Mouse (Mus musculus) hindbrain, embryonic 11.5 days (tissue): ENCODE data around the gene Usp5. TPM values are rescaled to one million over a fixed set of nuclear protein-coding genes. Genes with fewer than 3 reads are reported as not detected.

Experiments
- ATAC-seq: fragments of 200-750 bp; cut with Nextera tagmentation; 2 replicates; pipeline ENCODE4 v1.8.0; 2017; ENCODE audit warnings: mild to moderate bottlenecking, moderate TSS enrichment, moderate library complexity; ENCODE audit not compliant: low FRiP score
- DNase-seq: peaks from one replicate; pipeline ENCODE4 v3.0.0-alpha.2; 2015; ENCODE audit warnings: low spot score
- H3K27ac ChIP-seq: fragments of 300-500 bp; sonication (generic); 2 replicates; pipeline ENCODE4 v1.5.1; 2014; ENCODE audit warnings: mild to moderate bottlenecking, low read depth, low read length
- H3K27me3 ChIP-seq: fragments of 300-500 bp; sonication (generic); 2 replicates; pipeline ENCODE4 v1.6.1; 2014; ENCODE audit warnings: mild to moderate bottlenecking, low read length, moderate library complexity, mixed read lengths; ENCODE audit not compliant: control insufficient read depth, insufficient read depth
- H3K36me3 ChIP-seq: fragments of 300-500 bp; sonication (generic); 2 replicates; pipeline ENCODE4 v1.6.1; 2014; ENCODE audit warnings: mild to moderate bottlenecking, low read length, moderate library complexity, mixed read lengths; ENCODE audit not compliant: control insufficient read depth, insufficient read depth
- H3K4me1 ChIP-seq: fragments of 300-500 bp; sonication (generic); replicated peaks from 2 replicates; pipeline ENCODE4 v1.6.1; 2014; ENCODE audit warnings: low read length, mixed read lengths; ENCODE audit not compliant: control insufficient read depth, insufficient read depth
- H3K4me2 ChIP-seq: fragments of 300-500 bp; sonication (generic); replicated peaks from 2 replicates; pipeline ENCODE4 v1.6.1; 2014; ENCODE audit warnings: mild to moderate bottlenecking, low read depth, low read length
- H3K4me3 ChIP-seq: fragments of 300-500 bp; sonication (generic); 2 replicates; pipeline ENCODE4 v1.5.1; 2014; ENCODE audit warnings: low read depth, low read length
- H3K9ac ChIP-seq: fragments of 300-500 bp; sonication (generic); 2 replicates; pipeline ENCODE4 v1.6.1; 2014; ENCODE audit warnings: low read depth, low read length
- H3K9me3 ChIP-seq: fragments of 300-500 bp; sonication (generic); 2 replicates; pipeline ENCODE4 v1.6.1; 2016; ENCODE audit warnings: low read length; ENCODE audit not compliant: control insufficient read depth
- WGBS: fragments of 180-500 bp; shearing (Covaris S2); extraction: QIAGEN DNeasy Blood & Tissue Kit; methylation state at CpG from one replicate; pipeline ENCODE4 v1.1.7; 2014; 5-methylcytosine and 5-hydroxymethylcytosine counted together
- polyA plus RNA-seq: library from polyadenylated mRNA; unstranded; fragments of >200 nt; fragmentation: Nextera tagmentation; extraction: Ambion mirVana; gene quantifications from 2 replicates; pipeline ENCODE4 v1.2.1, GENCODE M21; 2014

Usp5 gene
- polyA plus RNA-seq, 1 experiment from 2014 or later: 127 TPM

DNA sequence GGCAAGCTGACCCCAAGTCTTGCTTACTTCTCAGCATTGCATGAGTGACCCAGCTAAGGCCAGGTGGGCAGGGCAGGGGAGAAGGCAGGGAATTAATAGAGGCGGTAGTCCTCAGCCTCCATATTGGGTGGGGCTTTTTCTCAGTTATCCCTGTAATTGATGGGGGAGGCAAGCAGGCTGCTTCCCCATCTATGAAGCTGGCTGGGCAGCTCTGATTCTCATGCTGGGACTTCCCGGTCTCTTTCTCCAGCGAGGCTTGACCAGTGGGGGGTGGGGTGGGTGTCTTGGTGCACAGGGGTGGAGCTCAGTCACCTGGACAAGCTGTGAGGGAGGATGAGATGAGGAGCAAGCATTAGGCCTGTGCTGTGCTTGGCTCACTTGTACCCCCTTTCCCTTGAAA, 32.5 kb upstream of the Usp5 start:
- Histone ChIP-seq H3K36me3 (no peaks in the 10 kb centered on the region), H3K4me3 (peak overlapping the region; percentile 8), H3K27me3 (no peaks in the 10 kb centered on the region), H3K9me3 (no peaks in the 10 kb centered on the region), H3K4me1 (peaks cover 23% of the 10 kb centered on the region), H3K27ac (no peak overlapping the region), H3K4me2 (peak overlapping the region; percentile 80), H3K9ac (peak overlapping the region; percentile 24; the same call in 1 of the 2 replicates)
- ATAC-seq (no peak), DNase-seq (no peak)
- WGBS: 33% methylated on average over 3 of the region's 3 CpGs

DNA sequence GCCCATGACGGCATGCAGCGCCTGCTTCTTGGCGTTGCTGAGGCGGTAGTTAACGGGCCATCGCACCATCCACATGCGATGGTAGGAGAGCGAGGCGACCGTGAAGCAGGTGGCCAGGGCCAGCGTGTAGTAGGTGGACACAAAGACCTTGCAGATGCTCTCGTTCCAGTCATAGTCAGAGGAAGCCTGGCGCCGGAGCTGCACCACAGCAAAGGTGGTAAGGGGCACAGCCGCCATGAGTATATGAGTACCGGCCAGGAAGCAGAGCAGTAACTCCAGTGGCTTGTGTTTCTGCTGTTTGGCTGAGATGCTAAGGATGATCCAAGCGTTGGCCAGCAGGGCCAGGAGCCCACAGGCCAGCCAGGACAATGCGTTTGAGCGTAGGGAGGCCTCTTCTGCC, 32.0 kb upstream of the Usp5 start:
- H3K36me3 ChIP-seq: no peaks in the 10 kb centered on the region
- H3K4me1 ChIP-seq: peaks cover 23% of the 10 kb centered on the region
- no peaks in the 10 kb centered on the region for H3K27me3 ChIP-seq
- no peaks in the 10 kb centered on the region for H3K9me3 ChIP-seq
- peak overlapping the region; percentile 17 for H3K4me2 ChIP-seq
- ATAC-seq: no peak
- no peak overlapping the region for H3K9ac ChIP-seq
- WGBS: 82% methylated on average over 19 of the region's 19 CpGs
- H3K27ac ChIP-seq: no peak overlapping the region
- no peak for DNase-seq
- no peak overlapping the region for H3K4me3 ChIP-seq

DNA sequence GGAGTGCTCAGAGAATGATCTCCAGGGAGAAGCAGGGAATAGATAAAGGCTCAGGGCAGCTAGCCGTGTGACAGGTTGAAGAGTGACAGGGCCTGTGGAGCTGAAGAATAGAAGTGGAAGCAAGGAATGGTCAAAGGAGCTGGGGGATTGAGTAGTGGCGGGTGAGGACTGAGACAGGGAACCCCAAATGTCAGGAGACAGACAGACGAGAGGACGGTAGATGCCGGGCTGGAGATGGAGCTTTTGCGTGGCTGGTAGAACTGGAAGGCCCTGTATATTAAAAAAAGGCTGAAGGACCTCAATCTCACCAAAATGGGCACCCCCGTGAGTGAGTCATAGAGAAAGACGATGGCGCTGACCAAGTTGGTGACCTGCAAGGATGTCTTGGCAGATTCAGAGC, 31.2 kb upstream of the Usp5 start:
- H3K9ac ChIP-seq: no peak overlapping the region
- no peak overlapping the region for H3K27ac ChIP-seq
- 78% methylated on average over 9 of the region's 9 CpGs for WGBS
- no peaks in the 10 kb centered on the region for H3K9me3 ChIP-seq
- H3K4me2 ChIP-seq: no peak overlapping the region
- ATAC-seq (no peak), DNase-seq (no peak)
- no peaks in the 10 kb centered on the region for H3K36me3 ChIP-seq
- no peaks in the 10 kb centered on the region for H3K27me3 ChIP-seq
- no peak overlapping the region for H3K4me3 ChIP-seq
- peaks cover 23% of the 10 kb centered on the region for H3K4me1 ChIP-seq

DNA sequence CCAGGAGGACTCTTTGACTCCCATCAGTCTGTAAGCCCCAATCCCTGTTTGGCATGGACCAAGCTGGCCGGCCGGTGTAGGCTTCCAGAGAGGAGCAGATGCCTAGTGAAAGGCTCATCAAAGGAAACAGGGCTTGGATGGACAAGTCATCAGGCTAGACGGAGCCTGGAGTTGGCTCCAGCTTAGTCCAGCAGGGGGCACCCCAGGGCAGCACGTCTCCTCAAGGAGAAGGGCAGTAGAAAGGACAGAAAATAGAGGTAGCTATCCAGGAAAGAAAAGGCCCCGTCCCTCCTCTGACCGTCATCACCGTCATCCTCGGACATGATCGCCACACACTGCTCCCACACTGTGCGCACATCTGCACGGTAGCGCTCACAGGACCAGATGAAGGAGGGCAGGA, 30.4 kb upstream of the Usp5 start:
- H3K27me3 ChIP-seq: no peaks in the 10 kb centered on the region
- no peak overlapping the region for H3K4me3 ChIP-seq
- H3K9me3 ChIP-seq: no peaks in the 10 kb centered on the region
- peak overlapping the region; percentile 47 for H3K9ac ChIP-seq
- no peaks in the 10 kb centered on the region for H3K36me3 ChIP-seq
- H3K27ac ChIP-seq: no peak overlapping the region
- 11% methylated on average over 12 of the region's 12 CpGs for WGBS
- DNase-seq: peak; percentile 92
- no peak overlapping the region for H3K4me2 ChIP-seq
- peaks cover 23% of the 10 kb centered on the region for H3K4me1 ChIP-seq
- ATAC-seq: peak; percentile 9; the same call in 1 of the 2 replicates

DNA sequence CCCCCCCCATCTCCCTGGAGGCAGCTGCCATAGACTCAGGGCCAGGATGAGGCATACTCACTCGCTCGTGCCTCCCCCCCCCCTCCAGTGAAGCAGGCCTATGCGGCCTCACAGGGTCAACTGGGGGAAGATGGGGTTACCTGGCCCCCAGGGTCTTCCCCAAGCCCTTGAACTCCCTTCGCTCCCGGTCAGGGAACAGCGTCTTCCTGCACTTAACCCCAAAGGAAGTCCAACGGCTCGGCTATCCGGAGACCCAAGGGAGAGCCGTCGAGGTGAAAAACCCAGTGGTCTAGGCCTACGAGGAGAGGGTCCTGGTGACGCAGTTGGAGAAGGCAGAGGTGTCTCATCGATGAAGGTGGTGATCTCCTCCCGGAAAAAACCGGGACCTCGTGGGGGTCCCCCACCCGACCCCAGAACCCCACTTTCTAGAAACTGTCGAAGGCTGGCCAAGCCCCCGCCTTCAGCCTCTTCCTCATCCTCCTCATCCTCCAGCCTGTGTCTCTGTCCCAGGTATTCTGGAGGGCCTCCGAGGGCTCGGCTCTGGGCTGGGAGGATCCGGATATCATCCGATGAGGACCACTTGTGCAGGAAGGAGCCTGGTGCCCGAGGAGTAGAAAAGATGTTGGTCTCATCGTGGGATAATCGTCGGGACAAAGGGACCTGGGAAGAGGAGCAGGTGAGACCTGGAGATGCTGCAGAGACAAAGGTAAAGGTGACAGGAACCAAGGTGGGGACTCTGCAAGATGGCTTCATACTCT, 29.5 kb upstream of the Usp5 start:
- ATAC-seq (no peak), DNase-seq (no peak)
- Histone ChIP-seq H3K9me3 (no peaks in the 10 kb centered on the region), H3K36me3 (no peaks in the 10 kb centered on the region), H3K27me3 (no peaks in the 10 kb centered on the region), H3K4me2 (no peak overlapping the region; the same call in 1 of the 2 replicates), H3K27ac (no peak overlapping the region), H3K9ac (no peak overlapping the region), H3K4me3 (no peak overlapping the region), H3K4me1 (peaks cover 19% of the 10 kb centered on the region)
- WGBS: 78% methylated on average over 26 of the region's 28 CpGs

DNA sequence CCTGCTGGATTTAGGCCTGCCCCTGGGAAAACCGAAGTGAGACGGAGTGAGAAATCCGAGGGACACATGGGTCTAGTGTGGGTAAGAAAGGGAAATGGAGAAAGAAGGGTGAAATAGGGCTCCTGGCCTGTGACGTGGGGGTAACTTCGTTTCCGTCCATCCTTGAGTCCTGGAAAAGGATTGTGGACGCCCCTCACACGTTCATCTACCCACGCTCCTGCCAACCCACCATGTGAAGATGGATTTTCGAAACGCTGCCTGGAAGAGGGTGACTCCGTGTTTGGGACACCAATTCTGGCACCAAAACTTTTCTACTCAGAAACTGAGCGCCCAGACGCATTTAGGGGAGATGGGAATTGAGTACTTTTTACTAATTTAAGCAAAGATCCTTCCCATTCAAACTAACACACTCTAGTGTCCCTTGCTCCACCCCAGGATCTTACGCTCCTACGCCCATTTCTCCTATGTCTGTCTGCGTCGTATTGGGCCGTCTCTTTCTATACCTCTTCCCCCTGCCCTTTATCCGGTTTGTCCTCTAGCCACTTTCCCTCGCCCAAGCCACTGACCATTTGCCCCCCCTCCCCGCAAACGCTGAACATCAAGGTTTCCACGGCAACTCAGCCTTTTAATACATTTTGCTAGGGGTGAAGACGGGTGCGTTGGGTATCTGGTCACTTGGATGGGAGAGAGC, 28.7 kb upstream of the Usp5 start:
- Histone ChIP-seq H3K4me3 (peak overlapping the region; percentile 73), H3K27ac (peak overlapping the region; percentile 94; the same call in 1 of the 2 replicates), H3K4me2 (peak overlapping the region; percentile 95), H3K36me3 (no peaks in the 10 kb centered on the region), H3K4me1 (peaks cover 15% of the 10 kb centered on the region), H3K9ac (peak overlapping the region; percentile 97), H3K9me3 (no peaks in the 10 kb centered on the region), H3K27me3 (no peaks in the 10 kb centered on the region)
- ATAC-seq (no peak), DNase-seq (no peak)
- 23% methylated on average over 26 of the region's 26 CpGs for WGBS

DNA sequence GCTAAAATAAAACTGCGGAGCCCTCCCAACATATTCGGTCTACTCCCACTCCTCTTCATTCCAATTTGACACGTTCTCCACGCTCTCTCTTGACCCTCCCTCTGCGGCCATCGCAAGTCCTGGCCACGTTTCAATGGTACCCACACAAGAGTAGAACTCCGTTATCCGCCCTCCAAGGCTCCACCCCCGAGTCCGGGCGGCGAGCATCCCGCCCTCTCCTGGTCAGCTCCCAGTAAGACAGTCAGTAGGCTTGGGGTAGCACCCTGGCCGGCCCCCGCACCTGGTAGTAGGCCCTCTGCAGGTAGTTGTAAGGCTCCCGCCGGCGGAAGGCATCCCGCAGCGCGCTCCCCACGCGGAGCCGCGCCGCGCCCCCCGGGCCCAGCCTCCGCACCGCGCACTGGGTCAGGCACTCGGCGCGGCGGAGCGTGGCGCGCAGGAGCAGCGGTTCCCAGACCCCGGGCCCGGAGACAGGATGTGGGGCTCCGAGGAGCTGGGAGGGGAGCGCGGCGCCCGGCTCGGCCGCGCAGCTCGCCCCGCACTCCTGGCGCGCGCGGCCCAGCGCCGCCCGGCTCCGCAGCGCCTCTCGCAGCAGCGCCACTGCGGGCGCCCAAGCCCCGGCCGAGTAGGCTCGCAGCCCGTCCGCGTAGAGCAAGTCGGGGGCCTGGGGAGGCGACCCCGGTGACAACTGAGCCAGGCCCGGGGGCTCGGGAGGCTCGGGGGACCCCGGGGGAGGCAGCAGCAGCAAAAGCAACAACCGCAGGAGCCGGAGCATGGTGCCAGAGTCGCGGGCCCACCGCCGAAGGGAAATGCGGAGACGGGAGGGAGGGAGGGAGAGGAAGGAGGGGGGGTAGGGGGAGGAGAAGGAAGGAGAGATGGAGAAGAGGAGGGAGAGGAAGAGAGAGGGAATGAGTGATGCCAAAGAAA, 27.9 kb upstream of the Usp5 start, which contains the start of gene P3h3:
TSS of gene P3h3 (minus strand) at position 837 of the 924 bp plus-strand sequence.
- peak within 1 kb of the TSS; percentile 94 for H3K27ac ChIP-seq
- H3K27me3 ChIP-seq: no peaks in the 10 kb centered on the region
- peak within 1 kb of the TSS; percentile 73 for H3K4me3 ChIP-seq
- under 1% methylated on average over 74 of the region's 86 CpGs for WGBS
- H3K9ac ChIP-seq: peak within 1 kb of the TSS; percentile 97
- ATAC-seq: peak; percentile 88
- DNase-seq: peak; percentile 90
- H3K4me2 ChIP-seq: peak within 1 kb of the TSS; percentile 95
- no peaks in the 10 kb centered on the region for H3K9me3 ChIP-seq
- peaks cover 11% of the 10 kb centered on the region for H3K4me1 ChIP-seq
- H3K36me3 ChIP-seq: no peaks in the 10 kb centered on the region

DNA sequence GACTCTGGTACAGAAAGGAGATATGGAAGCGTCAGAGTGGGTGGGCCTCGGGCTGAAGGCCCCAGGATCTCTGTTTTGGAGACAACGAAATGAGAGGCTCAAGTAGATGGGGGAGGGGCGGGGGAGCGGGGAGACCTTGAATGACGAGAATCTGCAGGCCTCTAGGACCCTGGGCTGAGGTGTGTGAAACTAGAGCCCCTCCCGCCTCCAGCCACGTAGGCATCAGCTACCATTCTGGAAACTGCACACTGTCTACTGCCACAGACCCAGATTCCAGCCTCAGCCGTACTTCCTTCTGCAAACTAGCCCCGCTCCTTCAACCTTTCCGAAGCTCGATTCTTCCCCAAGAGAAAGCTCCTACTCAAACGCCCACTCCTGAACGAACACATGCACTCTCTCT, 27.0 kb upstream of the Usp5 start:
- ATAC-seq: peak; percentile 41
- Histone ChIP-seq H3K9me3 (no peaks in the 10 kb centered on the region), H3K27ac (peak overlapping the region; percentile 94; the same call in 1 of the 2 replicates), H3K9ac (peak overlapping the region; percentile 97; the same call in 1 of the 2 replicates), H3K4me3 (peak overlapping the region; percentile 73), H3K27me3 (no peaks in the 10 kb centered on the region), H3K36me3 (no peaks in the 10 kb centered on the region), H3K4me2 (peak overlapping the region; percentile 95), H3K4me1 (peaks cover 3% of the 10 kb centered on the region; the same call in 1 of the 2 replicates)
- DNase-seq: peak; percentile 74
- WGBS: 11% methylated on average over 13 of the region's 14 CpGs
